Mouse (Mus musculus) ES-E14 (cell line): ENCODE measurements around the gene Ptpa. TPM values are rescaled to one million over a fixed set of nuclear protein-coding genes. Genes with fewer than 3 reads are reported as not detected.

ENCODE experiments used
- DNase-seq: peaks from one replicate; pipeline ENCODE4 v3.0.0-alpha.2; 2013; ENCODE audit warnings: low read depth, low spot score
- H3K27ac ChIP-seq: 2 replicates; pipeline ENCODE4 v1.5.1; 2012; ENCODE audit warnings: low read depth, mild to moderate bottlenecking, low read length, moderate library complexity, mixed read lengths; ENCODE audit not compliant: poor library complexity, insufficient read depth, severe bottlenecking
- H3K36me3 ChIP-seq: 2 replicates; pipeline ENCODE4 v1.6.1; 2012; ENCODE audit warnings: mild to moderate bottlenecking, low read length, moderate library complexity, mixed read lengths; ENCODE audit not compliant: control insufficient read depth, poor library complexity, insufficient read depth, severe bottlenecking
- H3K4me1 ChIP-seq, 2 experiments: fragments of 150-350 bp in 1 of 2; sonication (generic) in 1 of 2; 2 replicates each; pipeline ENCODE4 v1.6.1; 2012; ENCODE audit warnings: low read length in 2 of 2, mild to moderate bottlenecking in 1 of 2, mixed read lengths in 1 of 2; ENCODE audit not compliant: control insufficient read depth in 2 of 2, insufficient read depth in 2 of 2, poor library complexity in 1 of 2
- H3K4me3 ChIP-seq, 2 experiments: fragments of 150-350 bp in 1 of 2; sonication (generic) in 1 of 2; 2 replicates each; pipeline ENCODE4 v1.5.1; 2012; ENCODE audit warnings: low read length in 2 of 2, low read depth in 1 of 2, mild to moderate bottlenecking in 1 of 2, mixed read lengths in 1 of 2; ENCODE audit not compliant: insufficient read depth in 1 of 2, poor library complexity in 1 of 2, severe bottlenecking in 1 of 2
- H3K9ac ChIP-seq: 2 replicates; pipeline ENCODE4 v1.6.1; 2012; ENCODE audit warnings: low read depth, mild to moderate bottlenecking, low read length, mixed read lengths; ENCODE audit not compliant: poor library complexity, insufficient read depth, severe bottlenecking
- H3K9me3 ChIP-seq: fragments of 150-350 bp; sonication (generic); 2 replicates; pipeline ENCODE4 v1.6.1; 2012; ENCODE audit warnings: low read depth, mild to moderate bottlenecking, low read length; ENCODE audit not compliant: control insufficient read depth, insufficient read depth
- CHD2 ChIP-seq: IDR thresholded peaks from 2 replicates; pipeline ENCODE4 v1.6.1; 2014; ENCODE audit warnings: mild to moderate bottlenecking, low read depth, low read length, inconsistent platforms
- HCFC1 ChIP-seq: IDR thresholded peaks from 2 replicates; pipeline ENCODE4 v1.6.1; 2012; ENCODE audit warnings: low read length, inconsistent platforms, borderline replicate concordance; ENCODE audit not compliant: insufficient read depth
- MAFK ChIP-seq: IDR thresholded peaks from 2 replicates; pipeline ENCODE4 v1.6.1; 2014; ENCODE audit warnings: mild to moderate bottlenecking, low read depth, low read length, inconsistent platforms; ENCODE audit not compliant: insufficient read depth
- ZC3H11A ChIP-seq: IDR thresholded peaks from 2 replicates; pipeline ENCODE4 v1.6.1; 2012; ENCODE audit warnings: low read depth, mild to moderate bottlenecking, inconsistent platforms, low read length, borderline replicate concordance
- ZNF384 ChIP-seq: IDR thresholded peaks from 2 replicates; pipeline ENCODE4 v1.6.1; 2012; ENCODE audit warnings: low read depth, low read length, inconsistent platforms
- in situ Hi-C, 2 experiments: fragments of 600-800 bp; cut with MboI; formaldehyde crosslinking; loops; one replicate each; pipeline ENCODE4 v1.15.1; 2025; ENCODE audit warnings: low sequenced_read_pairs in 2 of 2, inconsistent platforms in 1 of 2; ENCODE audit not compliant: unreplicated experiment in 2 of 2
- total RNA-seq: library from RNA; depleted of rRNA; stranded (reverse); fragments of 300-350 nt; gene quantifications from 2 replicates; pipeline ENCODE4 v1.2.3, GENCODE M21; 2012

Ptpa gene
- total RNA-seq, 1 experiment, result 97.9 TPM

GRCm38 (mm10) chr2:30375893-30376292, 39.9 kb upstream of the Ptpa start:
- H3K9ac ChIP-seq, result no peak overlapping the region
- no peak overlapping the region for H3K4me3 ChIP-seq
- no peaks in the 10 kb centered on the region for H3K9me3 ChIP-seq
- no peak overlapping the region for H3K27ac ChIP-seq
- in situ Hi-C loops, result no loop called here
- H3K36me3 ChIP-seq, result peaks cover 49% of the 10 kb centered on the region
- H3K4me1 ChIP-seq, result no peaks in the 10 kb centered on the region
- TF ChIP-seq ZC3H11A (no peak), ZNF384 (no peak), MAFK (no peak), CHD2 (no peak), HCFC1 (no peak)
- no peak for DNase-seq

GRCm38 (mm10) chr2:30377721-30378120, 38.1 kb upstream of the Ptpa start:
- in situ Hi-C loops, result no loop called here
- H3K9ac ChIP-seq, result no peak overlapping the region
- H3K36me3 ChIP-seq, result peaks cover 51% of the 10 kb centered on the region
- H3K9me3 ChIP-seq, result no peaks in the 10 kb centered on the region
- no peak for TF ChIP-seq CHD2
- no peak for TF ChIP-seq MAFK
- TF ChIP-seq ZC3H11A, result no peak
- no peak for TF ChIP-seq HCFC1
- TF ChIP-seq ZNF384, result no peak
- no peak for DNase-seq
- no peak overlapping the region for H3K4me3 ChIP-seq
- no peak overlapping the region for H3K27ac ChIP-seq
- no peaks in the 10 kb centered on the region for H3K4me1 ChIP-seq

GRCm38 (mm10) chr2:30379307-30379706, 36.5 kb upstream of the Ptpa start:
- in situ Hi-C loops, result no loop called here
- H3K36me3 ChIP-seq, result peaks cover 47% of the 10 kb centered on the region
- TF ChIP-seq HCFC1 (no peak), CHD2 (no peak), ZNF384 (no peak), MAFK (no peak), ZC3H11A (no peak)
- DNase-seq, result no peak
- no peak overlapping the region for H3K4me3 ChIP-seq
- H3K27ac ChIP-seq, result no peak overlapping the region
- H3K9me3 ChIP-seq, result no peaks in the 10 kb centered on the region
- no peak overlapping the region for H3K9ac ChIP-seq
- H3K4me1 ChIP-seq, result no peaks in the 10 kb centered on the region

- Histone ChIP-seq H3K9ac (no peak overlapping the region), H3K4me1 (no peaks in the 10 kb centered on the region), H3K9me3 (no peaks in the 10 kb centered on the region), H3K36me3 (peaks cover 48% of the 10 kb centered on the region), H3K4me3 (no peak overlapping the region), H3K27ac (no peak overlapping the region)
- in situ Hi-C loops, result no loop called here
- no peak for DNase-seq
- no peak for TF ChIP-seq MAFK
- TF ChIP-seq ZNF384, result no peak
- TF ChIP-seq ZC3H11A, result no peak
- TF ChIP-seq HCFC1, result no peak
- TF ChIP-seq CHD2, result no peak
Observed at GRCm38 (mm10) chr2:30380564-30381376, 35.1 kb upstream of the Ptpa start.

GRCm38 (mm10) chr2:30381377-30381725, 34.5 kb upstream of the Ptpa start:
- Histone ChIP-seq H3K9me3 (no peaks in the 10 kb centered on the region), H3K4me3 (no peak overlapping the region), H3K9ac (no peak overlapping the region), H3K36me3 (peaks cover 47% of the 10 kb centered on the region), H3K27ac (no peak overlapping the region), H3K4me1 (no peaks in the 10 kb centered on the region)
- no peak for DNase-seq
- in situ Hi-C loops, result no loop called here
- TF ChIP-seq ZC3H11A (no peak), HCFC1 (no peak), CHD2 (no peak), ZNF384 (no peak), MAFK (no peak)
